Mouse (Mus musculus): ENCODE results near the gene Gm26657.

Gene Gm26657

DNA sequence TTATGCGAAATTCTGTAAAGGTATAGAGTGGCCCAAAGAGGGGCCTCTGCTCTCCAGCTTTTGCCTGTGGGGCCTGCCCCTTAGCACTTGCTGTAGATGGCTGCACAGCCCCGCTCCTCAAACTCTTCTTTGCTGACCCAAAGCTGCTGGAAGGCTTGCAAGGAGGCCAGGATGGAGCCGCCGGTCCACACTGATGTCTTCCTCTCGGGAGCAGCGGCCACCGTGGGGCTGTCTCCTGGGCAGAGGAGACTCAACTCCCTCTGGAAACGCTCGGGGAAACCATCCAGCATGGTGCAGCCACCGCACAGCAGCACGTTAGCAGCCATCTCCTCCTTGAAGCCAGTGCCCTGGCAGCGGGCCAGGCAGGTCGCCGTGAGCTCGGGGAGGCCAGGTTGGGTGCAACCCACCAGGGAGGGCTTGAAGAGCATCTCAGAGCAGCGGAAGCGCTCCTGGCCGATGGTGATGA lies at the start of gene Gm26657:
Gm26657 (plus strand) TSS at position 51 of the 466 bp plus-strand sequence.
- no peak for TF ChIP-seq POU5F1 (IDR thresholded peaks at IDR 0.05; ENCODE audit: borderline replicate concordance, low read length)
- no peak for TF ChIP-seq CTCF (conservative IDR thresholded peaks at IDR 0.05; ENCODE audit: low read length)
- no peak for TF ChIP-seq NANOG (IDR thresholded peaks at IDR 0.05; ENCODE audit: borderline replicate concordance, low read length)
- peak within 1 kb of the TSS; percentile 72 for H3K4me3 ChIP-seq (replicated peaks; ENCODE audit: low read length)
- peaks cover 19% of the 10 kb centered on the region for H3K36me3 ChIP-seq (ENCODE audit: insufficient read depth, low read length)
- no peaks in the 10 kb centered on the region for H3K9me3 ChIP-seq (ENCODE audit: low read length)
- H3K4me1 ChIP-seq (replicated peaks; ENCODE audit: low read depth, low read length) = peaks cover 23% of the 10 kb centered on the region
- 0 out of 2 replicates have a peak, but pooled peaks cover 3% of the 10 kb centered on the region for H3K27me3 ChIP-seq (ENCODE audit: insufficient read depth, low read length)

DNA sequence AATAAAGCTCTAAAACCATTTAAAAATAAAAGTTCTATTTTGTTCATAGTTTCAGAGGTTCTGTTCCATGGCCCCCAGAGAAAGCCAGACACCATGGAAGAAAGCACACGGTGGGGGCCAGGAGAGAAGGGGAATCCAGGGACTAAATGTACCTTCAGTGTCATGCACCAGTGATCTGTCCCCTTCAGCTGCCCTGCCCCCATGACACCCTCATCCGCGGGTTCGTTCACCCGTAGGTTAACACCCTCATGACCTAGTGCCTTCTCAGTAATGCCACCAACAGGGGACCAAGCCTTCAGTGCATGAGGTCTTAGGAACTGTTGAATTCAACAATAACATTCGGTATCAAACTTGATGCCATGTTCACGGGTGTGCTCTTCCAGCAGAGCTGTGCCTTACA lies 43.5 kb upstream of the Gm26657 start:
- no peaks in the 10 kb centered on the region for H3K9me3 ChIP-seq (ENCODE audit: low read length)
- TF ChIP-seq NANOG (IDR thresholded peaks at IDR 0.05; ENCODE audit: borderline replicate concordance, low read length) (no peak), POU5F1 (IDR thresholded peaks at IDR 0.05; ENCODE audit: borderline replicate concordance, low read length) (no peak), CTCF (conservative IDR thresholded peaks at IDR 0.05; ENCODE audit: low read length) (no peak)
- H3K4me3 ChIP-seq (replicated peaks; ENCODE audit: low read length) = no peak overlapping the region
- no peaks in the 10 kb centered on the region for H3K27me3 ChIP-seq (ENCODE audit: insufficient read depth, low read length)
- H3K4me1 ChIP-seq (replicated peaks; ENCODE audit: low read depth, low read length) = no peaks in the 10 kb centered on the region
- H3K36me3 ChIP-seq (ENCODE audit: insufficient read depth, low read length) = no peaks in the 10 kb centered on the region

DNA sequence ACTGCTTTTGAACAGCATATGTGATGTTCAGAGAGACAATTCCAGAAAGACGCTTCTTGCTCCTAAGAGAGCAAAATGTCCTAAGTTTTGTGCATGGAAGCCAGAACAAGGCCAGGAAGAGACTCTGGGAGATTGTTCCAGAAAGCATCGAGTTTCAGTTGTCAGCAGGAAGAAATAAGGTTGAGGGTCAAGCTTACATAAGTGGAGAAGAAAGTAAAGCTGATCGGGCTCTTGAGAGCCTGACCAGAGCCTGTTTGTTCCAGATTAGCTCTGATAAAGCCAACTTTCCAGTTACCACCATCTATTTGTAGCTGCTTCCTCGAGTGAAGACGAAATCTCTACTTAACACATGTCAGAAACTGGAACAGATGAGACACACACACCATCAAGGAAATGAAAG lies 41.2 kb upstream of the Gm26657 start:
- Histone ChIP-seq H3K4me1 (replicated peaks; ENCODE audit: low read depth, low read length) (peaks cover 15% of the 10 kb centered on the region), H3K27me3 (ENCODE audit: insufficient read depth, low read length) (no peaks in the 10 kb centered on the region), H3K4me3 (replicated peaks; ENCODE audit: low read length) (no peak overlapping the region), H3K9me3 (ENCODE audit: low read length) (no peaks in the 10 kb centered on the region), H3K36me3 (ENCODE audit: insufficient read depth, low read length) (no peaks in the 10 kb centered on the region)
- TF ChIP-seq CTCF (conservative IDR thresholded peaks at IDR 0.05; ENCODE audit: low read length) (no peak), NANOG (IDR thresholded peaks at IDR 0.05; ENCODE audit: borderline replicate concordance, low read length) (no peak), POU5F1 (IDR thresholded peaks at IDR 0.05; ENCODE audit: borderline replicate concordance, low read length) (no peak)

DNA sequence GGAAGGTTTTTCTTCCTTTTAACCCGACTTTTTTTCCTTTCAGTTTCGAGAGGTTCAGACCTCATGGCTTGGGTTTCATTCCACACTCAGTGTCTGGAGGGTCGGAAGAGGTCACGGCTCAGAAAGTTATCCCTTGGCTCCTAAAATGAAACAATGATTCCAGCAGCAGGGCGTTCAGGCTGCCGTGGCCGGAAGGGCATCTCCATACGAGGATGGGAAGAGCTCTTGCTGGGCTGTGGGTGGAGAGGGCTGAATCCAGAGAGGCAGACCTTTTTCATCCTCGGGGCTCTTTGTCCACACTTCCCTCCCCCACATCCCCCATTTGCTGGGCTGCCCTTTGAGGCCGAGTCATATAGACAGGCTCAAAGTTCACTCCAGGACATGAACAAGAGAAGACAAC lies 37.6 kb upstream of the Gm26657 start:
- Histone ChIP-seq H3K9me3 (ENCODE audit: low read length) (no peaks in the 10 kb centered on the region), H3K27me3 (ENCODE audit: insufficient read depth, low read length) (no peaks in the 10 kb centered on the region; the same call in 1 of the 2 replicates), H3K4me1 (replicated peaks; ENCODE audit: low read depth, low read length) (peaks cover 21% of the 10 kb centered on the region), H3K36me3 (ENCODE audit: insufficient read depth, low read length) (no peaks in the 10 kb centered on the region), H3K4me3 (replicated peaks; ENCODE audit: low read length) (no peak overlapping the region)
- TF ChIP-seq POU5F1 (IDR thresholded peaks at IDR 0.05; ENCODE audit: borderline replicate concordance, low read length) (no peak), NANOG (IDR thresholded peaks at IDR 0.05; ENCODE audit: borderline replicate concordance, low read length) (no peak), CTCF (conservative IDR thresholded peaks at IDR 0.05; ENCODE audit: low read length) (no peak)

DNA sequence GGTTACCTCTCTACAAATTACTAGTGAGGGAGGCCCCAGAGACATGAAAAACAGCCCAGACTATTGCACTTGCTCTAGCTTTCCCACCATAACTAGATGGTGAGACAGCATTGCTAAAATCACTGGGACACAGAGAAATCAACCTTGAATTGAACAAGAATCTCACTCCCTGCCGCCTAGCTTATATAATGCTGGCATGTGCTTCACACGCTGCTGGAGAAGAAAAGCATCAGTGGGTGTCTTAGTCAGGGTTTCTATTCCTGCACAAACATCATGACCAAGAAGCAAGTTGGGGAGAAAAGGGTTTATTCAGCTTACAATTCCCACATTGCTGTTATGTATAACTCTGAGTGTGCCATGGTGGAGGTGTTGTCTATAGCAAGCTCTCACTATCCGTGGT lies 26.7 kb upstream of the Gm26657 start:
- Histone ChIP-seq H3K4me3 (replicated peaks; ENCODE audit: low read length) (no peak overlapping the region), H3K27me3 (ENCODE audit: insufficient read depth, low read length) (0 out of 2 replicates have a peak, but pooled peaks cover 3% of the 10 kb centered on the region)

DNA sequence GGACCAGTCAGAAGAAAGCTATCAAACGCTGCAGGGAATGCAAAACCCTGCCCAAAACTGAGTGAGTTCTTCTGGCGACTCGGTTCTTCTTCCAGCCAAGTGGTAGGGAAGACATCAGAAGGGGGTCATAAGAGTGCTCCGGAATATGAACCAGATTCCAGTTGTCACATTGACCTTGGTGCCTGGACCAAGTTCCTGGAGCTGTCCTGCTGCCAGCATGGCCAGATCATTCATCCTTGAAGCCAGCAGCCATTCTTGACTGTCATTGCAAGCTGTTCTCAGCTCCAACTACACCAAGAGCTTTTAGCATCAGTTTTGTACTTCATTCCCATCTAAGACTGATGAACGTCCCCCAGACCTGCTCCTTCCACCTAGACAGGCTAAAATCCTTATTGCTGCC lies 23.1 kb upstream of the Gm26657 start:
- H3K27me3 ChIP-seq (ENCODE audit: insufficient read depth, low read length) = peaks cover 3% of the 10 kb centered on the region; the same call in 1 of the 2 replicates
- TF ChIP-seq POU5F1 (IDR thresholded peaks at IDR 0.05; ENCODE audit: borderline replicate concordance, low read length) (no peak), CTCF (conservative IDR thresholded peaks at IDR 0.05; ENCODE audit: low read length) (no peak)
- H3K4me3 ChIP-seq (replicated peaks; ENCODE audit: low read length) = no peak overlapping the region
- H3K4me1 ChIP-seq (replicated peaks; ENCODE audit: low read depth, low read length) = peaks cover 38% of the 10 kb centered on the region
- no peaks in the 10 kb centered on the region for H3K9me3 ChIP-seq (ENCODE audit: low read length)
- no peaks in the 10 kb centered on the region for H3K36me3 ChIP-seq (ENCODE audit: insufficient read depth, low read length)

More for the DNA sequence above, 26.7 kb upstream of the Gm26657 start:
- Histone ChIP-seq H3K9me3 (ENCODE audit: low read length) (no peaks in the 10 kb centered on the region), H3K36me3 (ENCODE audit: insufficient read depth, low read length) (no peaks in the 10 kb centered on the region), H3K4me1 (replicated peaks; ENCODE audit: low read depth, low read length) (peaks cover 31% of the 10 kb centered on the region)
- TF ChIP-seq POU5F1 (IDR thresholded peaks at IDR 0.05; ENCODE audit: borderline replicate concordance, low read length) (no peak), CTCF (conservative IDR thresholded peaks at IDR 0.05; ENCODE audit: low read length) (no peak), NANOG (IDR thresholded peaks at IDR 0.05; ENCODE audit: borderline replicate concordance, low read length) (no peak)

- Histone ChIP-seq H3K4me1 (replicated peaks; ENCODE audit: low read depth, low read length) (peaks cover 38% of the 10 kb centered on the region), H3K4me3 (replicated peaks; ENCODE audit: low read length) (no peak overlapping the region), H3K9me3 (ENCODE audit: low read length) (no peaks in the 10 kb centered on the region), H3K36me3 (ENCODE audit: insufficient read depth, low read length) (no peaks in the 10 kb centered on the region), H3K27me3 (ENCODE audit: insufficient read depth, low read length) (peaks cover 3% of the 10 kb centered on the region; the same call in 1 of the 2 replicates)
- TF ChIP-seq CTCF (conservative IDR thresholded peaks at IDR 0.05; ENCODE audit: low read length) = no peak
- no peak for TF ChIP-seq NANOG (IDR thresholded peaks at IDR 0.05; ENCODE audit: borderline replicate concordance, low read length)
- TF ChIP-seq POU5F1 (IDR thresholded peaks at IDR 0.05; ENCODE audit: borderline replicate concordance, low read length) = no peak
Measured at GRCm38 (mm10) chr4:56717932-56718331, 21.9 kb upstream of the Gm26657 start.

DNA sequence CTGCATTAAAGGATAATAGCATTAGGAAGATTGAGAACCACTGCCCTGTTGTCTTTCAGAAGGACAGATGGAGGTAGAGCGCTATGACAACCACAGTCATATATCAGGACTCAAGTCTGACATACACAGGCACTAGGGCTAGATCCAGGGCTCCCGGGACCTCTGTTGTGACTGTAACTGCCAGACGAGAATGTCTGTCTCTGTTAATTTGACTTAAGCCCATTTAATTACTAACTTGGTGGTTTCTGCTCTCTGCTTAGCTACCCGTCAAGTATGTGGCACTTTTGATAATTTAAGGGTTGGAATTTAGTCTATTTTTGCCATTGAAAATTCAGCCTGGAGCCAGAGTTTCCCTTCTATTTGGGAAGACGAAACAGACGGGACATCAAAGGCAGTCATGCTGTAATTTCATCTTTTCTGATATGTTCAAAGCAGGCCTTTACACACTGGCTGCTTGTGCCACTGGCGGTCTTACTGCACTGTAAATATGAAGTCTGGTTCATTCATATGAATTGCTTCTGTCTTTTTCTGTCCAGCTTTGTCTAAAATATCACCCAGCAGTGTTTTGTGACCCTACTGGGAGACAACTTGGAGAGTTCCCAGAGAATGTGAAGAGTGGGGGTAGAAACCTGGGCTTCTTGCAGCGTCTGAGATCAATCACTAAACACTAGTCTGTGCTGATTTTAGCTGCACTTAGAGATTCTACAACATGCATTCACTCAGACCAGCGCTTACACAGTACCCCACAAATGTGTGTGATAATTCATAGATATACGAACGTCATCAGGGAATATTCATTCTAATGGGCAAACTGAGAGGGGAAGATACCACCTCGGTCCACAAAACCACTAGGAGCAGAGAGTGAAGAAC lies 21.1 kb upstream of the Gm26657 start:
- peaks cover 38% of the 10 kb centered on the region for H3K4me1 ChIP-seq (replicated peaks; ENCODE audit: low read depth, low read length)
- no peaks in the 10 kb centered on the region for H3K36me3 ChIP-seq (ENCODE audit: insufficient read depth, low read length)
- no peaks in the 10 kb centered on the region for H3K9me3 ChIP-seq (ENCODE audit: low read length)
- H3K27me3 ChIP-seq (ENCODE audit: insufficient read depth, low read length) = peaks cover 3% of the 10 kb centered on the region; the same call in 1 of the 2 replicates
- no peak overlapping the region for H3K4me3 ChIP-seq (replicated peaks; ENCODE audit: low read length)
- TF ChIP-seq NANOG (IDR thresholded peaks at IDR 0.05; ENCODE audit: borderline replicate concordance, low read length) (no peak), CTCF (conservative IDR thresholded peaks at IDR 0.05; ENCODE audit: low read length) (no peak), POU5F1 (IDR thresholded peaks at IDR 0.05; ENCODE audit: borderline replicate concordance, low read length) (no peak)
